Mouse (Mus musculus) heart, embryonic 16.5 days (tissue): Measurements from ENCODE around the gene Mon2. TPM values are rescaled to one million over a fixed set of nuclear protein-coding genes. Genes with fewer than 3 reads are reported as not detected.

Experiments
- ATAC-seq: fragments of 200-750 bp; cut with Nextera tagmentation; replicated peaks from 2 replicates; pipeline ENCODE4 v1.8.0; 2017; ENCODE audit warnings: moderate number of reproducible peaks; ENCODE audit not compliant: insufficient read depth, low FRiP score; ENCODE audit errors: extremely low read depth
- H3K27ac ChIP-seq: fragments of 300-500 bp; sonication (generic); 2 replicates; pipeline ENCODE4 v1.5.1; 2014; ENCODE audit warnings: mild to moderate bottlenecking, low read length, control low read depth, moderate library complexity
- H3K27me3 ChIP-seq: fragments of 300-500 bp; sonication (generic); 2 replicates; pipeline ENCODE4 v1.6.1; 2014; ENCODE audit warnings: low read length, mixed read lengths; ENCODE audit not compliant: control insufficient read depth, insufficient read depth
- H3K36me3 ChIP-seq: fragments of 300-500 bp; sonication (generic); 2 replicates; pipeline ENCODE4 v1.6.1; 2014; ENCODE audit not compliant: control insufficient read depth, insufficient read depth
- H3K4me1 ChIP-seq: fragments of 300-500 bp; sonication (generic); 2 replicates; pipeline ENCODE4 v1.6.1; 2014; ENCODE audit warnings: low read length, mixed read lengths; ENCODE audit not compliant: control insufficient read depth, insufficient read depth
- H3K4me2 ChIP-seq: fragments of 300-500 bp; sonication (generic); 2 replicates; pipeline ENCODE4 v1.6.1; 2014; ENCODE audit warnings: low read depth, mild to moderate bottlenecking, control low read depth, low read length
- H3K4me3 ChIP-seq: fragments of 300-500 bp; sonication (generic); 2 replicates; pipeline ENCODE4 v1.5.1; 2014; ENCODE audit warnings: mild to moderate bottlenecking, control low read depth, low read length
- H3K9ac ChIP-seq: fragments of 300-500 bp; sonication (generic); 2 replicates; pipeline ENCODE4 v1.6.1; 2014; ENCODE audit warnings: low read length, control low read depth
- H3K9me3 ChIP-seq: fragments of 300-500 bp; sonication (generic); replicated peaks from 2 replicates; pipeline ENCODE4 v1.6.1; 2016; ENCODE audit warnings: low read length; ENCODE audit not compliant: control insufficient read depth
- WGBS: fragments of 180-500 bp; shearing (Covaris S2); extraction: QIAGEN DNeasy Blood & Tissue Kit; methylation state at CpG from one replicate; pipeline ENCODE4 v1.1.7; 2014; 5-methylcytosine and 5-hydroxymethylcytosine counted together
- polyA plus RNA-seq: library from polyadenylated mRNA; unstranded; fragments of >200 nt; fragmentation: Nextera tagmentation; extraction: Ambion mirVana; gene quantifications from 2 replicates; pipeline ENCODE4 v1.2.1, GENCODE M21; 2015

Mon2 gene
- polyA plus RNA-seq, 1 experiment from 2014 or later, result 14.6 TPM

DNA sequence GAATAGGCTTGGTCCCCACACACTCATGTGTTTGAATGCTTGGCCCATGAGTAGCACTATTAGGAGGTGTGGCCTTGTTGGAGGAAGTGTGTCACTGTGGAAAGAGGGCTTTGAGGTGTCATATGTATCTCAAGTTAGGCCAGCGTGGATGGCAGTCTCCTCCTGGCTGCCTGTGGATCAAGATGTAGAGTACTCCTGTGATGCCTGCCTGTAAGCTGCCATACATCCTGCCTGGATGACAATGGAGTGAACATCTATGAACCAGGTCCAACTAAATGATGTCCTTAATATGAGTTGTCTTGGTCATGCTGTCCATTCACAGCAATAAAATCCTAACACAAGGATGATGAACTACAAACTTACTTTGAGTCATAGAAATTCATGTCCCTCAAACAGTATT lies 64.9 kb downstream of the Mon2 start:
- H3K4me3 ChIP-seq, result no peak overlapping the region
- no peak overlapping the region for H3K4me2 ChIP-seq
- H3K36me3 ChIP-seq, result peaks cover 44% of the 10 kb centered on the region
- no peak for ATAC-seq
- no peak overlapping the region for H3K27ac ChIP-seq
- no peaks in the 10 kb centered on the region for H3K4me1 ChIP-seq
- WGBS, result 82% methylated on average over 1 of the region's 1 CpGs
- H3K9me3 ChIP-seq, result no peaks in the 10 kb centered on the region
- H3K9ac ChIP-seq, result no peak overlapping the region
- H3K27me3 ChIP-seq, result no peaks in the 10 kb centered on the region

DNA sequence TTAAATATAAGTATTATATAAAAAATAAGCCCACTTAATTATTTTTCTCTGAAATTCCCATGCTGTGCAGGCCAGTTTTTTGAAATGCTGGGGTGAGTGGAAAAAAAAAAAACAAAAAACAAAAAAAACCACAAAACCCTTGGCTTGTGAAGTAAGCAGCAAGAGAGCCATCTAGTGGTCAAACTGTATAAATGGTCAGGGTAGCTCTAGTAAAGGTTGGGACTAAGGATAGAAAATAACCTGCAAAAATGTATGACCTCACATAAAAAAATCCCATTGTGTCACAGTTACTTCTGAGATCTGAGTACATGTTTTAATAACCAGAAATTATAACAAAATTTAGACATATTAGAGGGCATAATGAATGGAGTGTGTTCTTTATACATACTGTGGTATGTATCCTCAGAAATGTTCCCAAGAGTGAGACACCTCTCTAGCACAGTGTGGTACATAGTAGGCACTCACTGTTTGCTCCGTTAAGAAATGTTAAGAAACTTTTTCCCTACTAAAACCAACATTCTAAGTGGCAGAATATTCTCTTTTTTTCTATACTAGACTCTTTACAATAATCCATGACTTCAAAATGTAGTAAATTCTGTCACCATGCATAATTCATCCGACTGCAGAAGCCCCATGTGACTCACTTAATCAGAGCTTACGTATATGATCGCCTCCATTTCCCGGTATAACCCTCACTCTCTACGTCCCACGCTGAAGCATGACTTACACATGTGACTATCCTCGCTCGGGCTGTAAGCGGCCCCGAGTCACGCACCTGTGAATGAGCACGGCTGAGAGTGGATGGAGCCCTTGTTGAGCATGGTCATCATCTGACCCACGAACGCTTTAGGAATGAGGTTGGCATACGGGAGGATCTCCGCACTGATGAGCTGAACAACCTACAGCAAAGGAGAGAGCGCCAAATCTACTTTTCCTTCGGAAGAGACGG lies 70.8 kb downstream of the Mon2 start:
- ATAC-seq, result no peak
- Histone ChIP-seq H3K4me3 (no peak overlapping the region), H3K9ac (no peak overlapping the region), H3K27me3 (no peaks in the 10 kb centered on the region), H3K4me1 (no peaks in the 10 kb centered on the region; the same call in 1 of the 2 replicates), H3K4me2 (no peak overlapping the region), H3K9me3 (no peaks in the 10 kb centered on the region), H3K27ac (no peak overlapping the region), H3K36me3 (peaks cover 30% of the 10 kb centered on the region)
- WGBS, result 89% methylated on average over 20 of the region's 20 CpGs

DNA sequence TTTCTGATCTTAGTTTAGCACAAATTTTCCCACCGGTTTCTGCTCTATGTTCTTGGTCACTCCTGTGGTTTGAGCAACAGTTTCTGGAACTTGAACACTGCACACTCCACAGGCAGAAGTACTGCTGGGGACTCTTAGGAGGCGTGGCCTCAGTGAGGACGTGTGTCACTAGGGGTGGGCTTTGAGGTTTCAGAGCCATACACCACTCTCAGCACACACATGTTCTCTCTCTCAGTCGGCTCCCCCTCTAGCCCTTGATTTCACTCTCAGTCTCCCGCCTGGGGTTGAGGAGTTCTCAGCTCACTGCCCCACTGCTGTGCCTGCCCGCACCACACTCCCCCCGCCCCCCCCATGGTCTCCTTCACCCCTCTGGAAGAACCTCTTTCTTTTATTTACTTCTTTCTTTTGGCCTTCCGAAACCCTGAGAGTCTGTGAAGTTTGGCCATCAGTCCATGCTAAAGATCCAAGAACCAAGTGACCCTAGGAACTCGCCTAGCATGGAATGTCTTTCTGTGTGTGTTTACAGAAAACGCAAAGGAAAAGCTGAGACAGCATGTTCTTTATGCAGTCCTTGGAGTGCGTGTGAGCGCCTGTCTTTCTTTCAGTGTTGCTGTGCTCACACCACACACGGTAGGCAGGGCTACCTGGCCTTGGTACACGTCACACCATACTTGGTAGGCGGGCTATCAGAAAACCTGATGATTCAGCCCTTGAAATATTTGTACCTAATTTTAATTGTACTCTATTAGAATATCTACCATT lies 71.6 kb downstream of the Mon2 start:
- ATAC-seq, result no peak
- no peaks in the 10 kb centered on the region; the same call in 1 of the 2 replicates for H3K4me1 ChIP-seq
- no peak overlapping the region for H3K4me3 ChIP-seq
- H3K9me3 ChIP-seq, result no peaks in the 10 kb centered on the region
- no peak overlapping the region for H3K27ac ChIP-seq
- WGBS, result 74% methylated on average over 15 of the region's 15 CpGs
- no peaks in the 10 kb centered on the region for H3K27me3 ChIP-seq
- H3K36me3 ChIP-seq, result peaks cover 24% of the 10 kb centered on the region
- no peak overlapping the region for H3K4me2 ChIP-seq
- no peak overlapping the region for H3K9ac ChIP-seq

DNA sequence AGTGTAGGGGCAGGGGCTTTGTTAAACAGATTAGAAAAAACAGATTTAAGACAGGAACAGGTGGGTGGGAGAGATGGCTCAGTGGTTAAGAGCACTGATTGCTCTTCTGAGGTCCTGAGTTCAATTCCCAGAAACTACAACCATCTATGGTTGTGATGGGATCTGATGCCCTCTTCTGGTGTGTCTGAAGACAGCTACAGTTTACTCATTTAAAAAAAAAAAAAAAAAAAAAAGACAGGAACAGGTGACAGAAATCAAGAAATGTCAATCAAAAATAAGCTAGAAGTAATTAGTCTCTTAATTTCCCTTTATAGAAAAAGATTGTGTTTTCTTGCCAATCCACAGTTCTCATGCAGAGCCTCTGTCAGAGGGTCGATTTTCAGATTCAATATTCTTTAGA lies 74.3 kb downstream of the Mon2 start:
- Histone ChIP-seq H3K4me1 (no peaks in the 10 kb centered on the region; the same call in 1 of the 2 replicates), H3K27me3 (no peaks in the 10 kb centered on the region), H3K9ac (no peak overlapping the region), H3K4me3 (no peak overlapping the region), H3K27ac (no peak overlapping the region), H3K4me2 (no peak overlapping the region), H3K9me3 (no peaks in the 10 kb centered on the region), H3K36me3 (peaks cover 38% of the 10 kb centered on the region)
- no peak for ATAC-seq
- WGBS, result 84% methylated on average over 1 of the region's 1 CpGs

DNA sequence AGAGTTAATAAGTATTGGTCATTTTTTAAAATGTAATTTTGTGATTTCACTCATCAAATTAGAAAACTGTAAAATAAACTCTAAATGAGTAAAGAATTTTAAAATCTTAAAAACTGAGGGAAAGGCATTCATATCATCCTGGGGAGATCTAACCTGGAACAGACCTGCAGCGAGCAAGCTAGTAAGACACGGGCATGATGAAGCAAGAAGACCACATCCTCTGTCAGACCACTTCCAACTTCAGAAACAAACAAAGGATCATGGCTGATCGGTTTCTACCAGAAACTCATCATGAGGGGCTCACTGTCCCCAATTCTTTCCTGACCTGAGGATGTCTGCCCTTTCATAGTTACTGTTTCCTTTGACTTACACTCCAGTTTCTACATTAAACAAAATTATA lies 74.9 kb downstream of the Mon2 start:
- H3K4me1 ChIP-seq, result no peaks in the 10 kb centered on the region; the same call in 1 of the 2 replicates
- H3K36me3 ChIP-seq, result peaks cover 42% of the 10 kb centered on the region
- H3K4me2 ChIP-seq, result no peak overlapping the region

DNA sequence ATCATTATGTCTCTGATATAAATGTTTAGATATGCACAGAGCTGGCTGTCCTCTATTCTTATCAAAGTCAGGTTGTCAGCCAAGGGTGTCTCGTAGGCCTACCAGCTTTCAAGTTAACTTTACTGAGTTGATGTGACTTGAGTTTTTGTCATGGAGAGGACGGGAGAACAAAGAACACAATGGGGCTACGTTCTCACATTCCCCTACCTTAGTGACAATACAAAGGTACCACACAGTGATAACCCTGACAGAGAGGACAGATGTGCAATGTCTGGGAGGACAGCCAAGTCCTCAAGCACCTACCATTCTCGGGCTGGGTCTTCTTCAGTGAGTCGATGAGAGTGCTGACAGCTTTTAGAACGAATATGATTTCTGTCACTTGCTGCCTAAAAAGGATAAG lies 76.9 kb downstream of the Mon2 start:
- Histone ChIP-seq H3K4me3 (no peak overlapping the region), H3K36me3 (peaks cover 53% of the 10 kb centered on the region), H3K27me3 (no peaks in the 10 kb centered on the region), H3K27ac (no peak overlapping the region), H3K9me3 (no peaks in the 10 kb centered on the region), H3K4me1 (no peaks in the 10 kb centered on the region; the same call in 1 of the 2 replicates), H3K9ac (no peak overlapping the region), H3K4me2 (no peak overlapping the region)
- no peak for ATAC-seq
- 43% methylated on average over 6 of the region's 6 CpGs for WGBS

More for the DNA sequence above, 74.9 kb downstream of the Mon2 start:
- ATAC-seq, result no peak
- no peaks in the 10 kb centered on the region for H3K27me3 ChIP-seq
- H3K4me3 ChIP-seq, result no peak overlapping the region
- H3K9ac ChIP-seq, result no peak overlapping the region
- no peak overlapping the region for H3K27ac ChIP-seq
- WGBS, result 90% methylated on average over 3 of the region's 3 CpGs
- no peaks in the 10 kb centered on the region for H3K9me3 ChIP-seq

DNA sequence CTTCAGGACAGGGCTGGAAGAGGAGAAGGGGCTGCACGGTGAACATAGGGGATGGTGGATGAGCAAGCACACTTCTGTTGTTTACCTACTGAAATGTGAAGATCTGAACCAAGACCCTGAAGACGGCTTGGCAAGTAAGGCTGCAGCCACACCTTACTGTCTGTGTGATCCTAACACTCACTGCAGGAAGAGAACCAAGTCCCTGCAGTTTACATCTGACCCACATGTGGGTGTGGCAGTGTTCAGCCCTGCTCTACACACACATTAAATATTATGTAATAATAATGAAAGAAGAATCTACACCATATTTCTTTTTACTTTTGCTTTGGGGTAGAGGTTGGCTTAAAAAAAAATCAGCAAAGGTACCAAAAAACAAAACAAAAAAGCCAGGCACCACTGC lies 78.5 kb downstream of the Mon2 start:
- ATAC-seq, result no peak
- no peak overlapping the region for H3K9ac ChIP-seq
- H3K9me3 ChIP-seq, result no peaks in the 10 kb centered on the region
- no peaks in the 10 kb centered on the region; the same call in 1 of the 2 replicates for H3K4me1 ChIP-seq
- H3K4me3 ChIP-seq, result no peak overlapping the region
- H3K4me2 ChIP-seq, result no peak overlapping the region
- 87% methylated on average over 2 of the region's 2 CpGs for WGBS
- no peaks in the 10 kb centered on the region for H3K27me3 ChIP-seq
- no peak overlapping the region for H3K27ac ChIP-seq
- H3K36me3 ChIP-seq, result peaks cover 50% of the 10 kb centered on the region

DNA sequence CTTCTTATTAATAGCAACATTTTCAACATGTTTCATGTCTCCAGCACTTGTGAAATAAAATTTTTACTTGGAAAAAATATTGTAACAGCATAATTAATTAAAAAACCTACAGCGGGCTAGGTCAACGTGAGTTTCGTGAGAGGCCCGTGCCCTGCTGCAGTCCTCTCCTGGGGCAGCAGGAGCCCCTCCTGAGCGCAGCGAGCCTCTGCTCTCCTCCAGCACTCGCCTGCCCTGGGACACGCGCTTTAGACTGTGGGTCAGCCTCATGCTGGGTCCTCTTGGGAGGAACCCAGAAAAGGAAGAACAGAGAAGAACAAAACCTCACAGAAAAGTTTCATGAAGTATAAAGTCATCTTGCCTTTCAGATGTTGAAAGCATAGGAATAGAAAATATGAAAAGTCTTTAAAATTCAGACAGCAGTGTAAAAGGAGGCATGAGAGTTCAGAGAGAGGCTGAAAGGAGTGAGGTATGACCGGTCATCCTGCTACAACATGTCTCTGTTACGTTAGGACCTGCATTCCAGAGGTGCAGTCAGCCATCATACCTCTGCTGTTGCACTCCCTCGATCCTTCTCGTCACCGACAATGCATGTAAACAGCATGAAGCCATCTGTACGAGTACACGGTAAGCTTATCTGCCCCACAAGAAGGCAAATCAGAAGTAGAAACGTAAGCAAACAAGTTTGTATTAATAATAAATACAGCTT lies 81.8 kb downstream of the Mon2 start:
- no peak for ATAC-seq

More for the DNA sequence above, 81.8 kb downstream of the Mon2 start:
- H3K9me3 ChIP-seq, result no peaks in the 10 kb centered on the region
- peaks cover 43% of the 10 kb centered on the region for H3K36me3 ChIP-seq
- no peak overlapping the region for H3K4me2 ChIP-seq
- H3K4me1 ChIP-seq, result peaks cover 17% of the 10 kb centered on the region
- WGBS, result 80% methylated on average over 17 of the region's 17 CpGs
- H3K9ac ChIP-seq, result no peak overlapping the region
- H3K27ac ChIP-seq, result no peak overlapping the region
- no peak overlapping the region for H3K4me3 ChIP-seq
- no peaks in the 10 kb centered on the region for H3K27me3 ChIP-seq
